Mouse (Mus musculus) kidney, adult 9 months (tissue): Measurements from ENCODE around the gene Pacrg.

ENCODE experiments used
- DNase-seq: peaks from one replicate; pipeline ENCODE4 v3.0.0; 2022

Pacrg gene

DNA sequence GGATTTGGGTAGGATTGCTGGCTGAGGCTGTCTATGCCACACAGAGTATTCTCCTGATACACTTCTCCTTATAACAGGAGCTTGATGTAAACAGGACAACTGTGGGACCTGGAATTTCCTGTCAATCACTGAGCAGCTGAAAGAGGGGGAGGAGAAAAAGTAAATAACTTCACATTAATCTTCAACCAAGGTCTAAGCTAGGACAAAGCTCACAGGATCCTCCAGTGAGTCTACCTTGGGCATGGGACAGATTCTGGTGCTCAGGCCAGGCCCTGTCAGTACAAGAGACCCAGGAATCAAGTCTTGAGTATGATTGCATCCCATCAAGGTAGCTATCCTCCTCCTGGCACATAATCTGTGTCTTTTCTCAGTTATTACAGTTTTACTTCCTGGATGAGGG, 102.1 kb downstream of the Pacrg start:
- peak; percentile 73 for DNase-seq

GRCm38 (mm10) chr17:10734733-10735132, 105.4 kb downstream of the Pacrg start:
- peak; percentile 40 for DNase-seq

- DNase-seq, result peak; percentile 52
Observed at GRCm38 (mm10) chr17:10732303-10733048, 107.6 kb downstream of the Pacrg start.

DNA sequence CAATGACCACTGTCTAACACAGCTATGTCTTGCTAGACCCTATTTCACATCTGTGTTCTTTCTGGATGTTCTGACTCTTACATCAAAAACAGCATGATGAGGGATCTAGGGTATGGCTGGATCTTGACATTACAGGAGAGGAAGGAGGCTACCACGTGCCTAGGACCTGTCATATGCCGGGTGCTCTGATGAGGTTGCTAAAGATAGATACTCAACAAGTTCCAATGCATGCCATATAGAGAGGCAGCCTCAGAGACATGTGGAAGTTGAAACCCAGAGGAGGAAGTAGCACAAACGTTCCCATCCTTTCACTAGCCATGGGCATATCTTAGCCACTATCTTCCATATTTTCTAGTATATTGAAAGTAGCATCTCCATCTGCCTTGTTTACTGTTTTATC, 115.3 kb downstream of the Pacrg start:
- no peak for DNase-seq

DNA sequence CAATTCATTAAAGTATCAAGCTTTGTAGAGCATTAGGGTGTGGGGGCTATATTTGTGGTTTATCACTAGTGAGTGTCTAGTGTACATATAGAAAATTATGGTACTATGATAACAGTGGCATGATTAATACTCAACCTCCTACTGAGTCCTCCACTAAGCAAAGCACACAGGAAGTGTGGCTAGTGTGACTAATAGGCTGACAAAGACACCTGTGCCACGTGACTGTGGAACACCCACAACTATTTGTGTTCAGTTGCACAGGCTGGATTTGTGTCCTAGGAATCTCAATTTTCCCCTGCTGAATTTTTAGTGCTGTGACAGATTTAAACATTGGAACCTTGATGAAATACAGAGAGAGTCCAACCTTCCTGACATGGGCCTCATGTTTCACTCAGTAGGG, 118.5 kb downstream of the Pacrg start:
- no peak for DNase-seq

DNA sequence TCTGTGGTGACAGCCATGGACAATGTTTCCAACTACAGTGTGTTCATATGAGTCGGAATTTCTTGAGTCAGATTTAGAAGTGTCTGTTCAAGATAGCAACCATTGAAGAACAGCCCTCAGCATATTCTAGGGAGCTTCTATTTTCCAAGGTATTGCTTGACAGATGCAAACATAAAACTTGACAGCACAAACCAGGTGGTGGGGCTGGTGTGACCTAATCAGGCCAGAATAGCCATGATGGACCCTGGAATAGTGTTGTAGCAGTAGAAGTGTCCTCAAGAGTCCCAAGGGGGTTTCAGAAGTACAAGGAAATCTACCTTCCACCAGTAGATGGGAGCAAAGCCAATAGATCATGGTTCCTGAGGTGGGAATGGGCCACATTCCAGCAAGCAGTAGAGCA, 123.0 kb downstream of the Pacrg start:
- no peak for DNase-seq

- DNase-seq, result peak; percentile 89
Observed at GRCm38 (mm10) chr17:10702781-10703180, 137.3 kb downstream of the Pacrg start.

DNA sequence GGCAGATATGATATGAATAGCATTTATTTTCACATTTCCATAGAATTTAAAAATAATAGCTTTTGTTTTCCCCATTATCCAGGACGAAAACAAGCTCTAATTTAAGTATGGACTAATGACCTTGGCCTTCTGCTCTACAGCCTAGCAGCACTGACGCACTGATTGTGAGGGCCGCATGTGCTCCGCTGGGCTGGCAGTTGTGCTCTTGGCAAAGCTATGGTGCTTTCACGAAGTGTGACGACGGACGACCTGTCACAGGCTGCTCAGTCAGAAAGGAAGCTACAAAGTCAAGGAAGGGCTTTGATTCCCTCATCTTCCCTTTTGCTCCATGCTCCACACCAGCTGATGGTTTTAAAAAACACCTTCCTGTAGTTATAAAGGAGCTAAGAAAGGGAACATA, 142.1 kb downstream of the Pacrg start:
- DNase-seq, result peak; percentile 6

- DNase-seq, result peak; percentile 82
Observed at GRCm38 (mm10) chr17:10695421-10695820, 144.7 kb downstream of the Pacrg start.

GRCm38 (mm10) chr17:10677098-10677497, 163.0 kb downstream of the Pacrg start:
- DNase-seq, result no peak

DNA sequence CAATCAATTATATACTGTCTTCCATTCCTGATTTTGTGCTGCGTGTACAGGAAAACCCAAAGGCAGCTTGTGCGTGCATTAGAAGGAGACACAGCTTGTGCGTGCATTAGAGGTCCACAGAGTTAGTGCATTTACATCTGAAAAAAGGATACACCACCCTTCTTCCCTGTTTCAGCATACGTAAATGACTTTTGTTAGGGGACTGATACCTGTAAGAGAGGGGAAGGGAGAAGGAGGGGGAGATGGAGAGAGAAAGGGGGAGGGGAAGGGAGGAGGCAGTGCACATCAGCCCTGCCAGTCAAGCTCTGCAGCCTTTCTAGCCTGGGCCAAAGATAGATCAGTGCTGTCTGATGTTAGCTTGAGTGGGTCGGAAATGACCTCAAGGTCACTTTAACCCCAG, 164.6 kb downstream of the Pacrg start:
- no peak for DNase-seq

GRCm38 (mm10) chr17:10675048-10675447, 165.1 kb downstream of the Pacrg start:
- no peak for DNase-seq

DNA sequence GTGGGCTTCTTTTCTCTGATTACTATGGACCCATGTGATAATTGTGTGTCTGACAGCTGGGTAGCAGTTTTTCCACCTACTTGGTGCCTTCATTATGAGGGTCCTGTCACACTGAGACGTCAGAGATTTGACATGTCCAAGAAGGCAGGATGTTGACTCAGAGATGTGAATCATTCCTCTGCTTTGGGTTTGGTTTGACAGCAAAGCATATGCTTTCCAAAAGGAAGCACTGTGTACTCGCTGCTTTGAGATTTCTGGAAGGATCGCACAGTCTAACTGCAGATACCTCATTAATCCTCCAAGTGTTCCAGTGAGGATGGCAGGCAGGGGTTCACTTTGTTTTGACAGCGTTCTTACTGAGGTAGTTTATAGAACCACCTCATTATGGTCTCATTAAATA, 178.8 kb downstream of the Pacrg start:
- no peak for DNase-seq

DNA sequence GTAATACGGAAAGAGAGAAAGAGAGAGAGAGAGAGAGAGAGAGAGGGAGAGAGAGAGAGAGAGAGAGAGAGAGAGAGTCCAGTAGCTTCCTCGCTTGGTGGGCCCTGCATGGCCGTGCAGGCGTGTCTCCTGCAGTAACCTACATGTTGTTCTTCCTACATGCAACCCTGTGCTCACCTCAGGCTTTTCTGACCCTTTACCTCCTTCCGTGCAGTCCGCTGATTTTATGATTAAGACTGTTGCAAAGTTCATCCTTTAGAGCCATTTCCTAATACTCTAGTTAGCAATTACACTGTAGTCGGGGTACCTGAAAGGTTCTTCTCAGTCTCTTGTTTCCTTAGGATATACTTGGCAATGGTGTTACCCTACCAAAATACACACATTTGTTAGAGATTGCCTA, 196.5 kb downstream of the Pacrg start:
- DNase-seq, result peak; percentile 60

DNA sequence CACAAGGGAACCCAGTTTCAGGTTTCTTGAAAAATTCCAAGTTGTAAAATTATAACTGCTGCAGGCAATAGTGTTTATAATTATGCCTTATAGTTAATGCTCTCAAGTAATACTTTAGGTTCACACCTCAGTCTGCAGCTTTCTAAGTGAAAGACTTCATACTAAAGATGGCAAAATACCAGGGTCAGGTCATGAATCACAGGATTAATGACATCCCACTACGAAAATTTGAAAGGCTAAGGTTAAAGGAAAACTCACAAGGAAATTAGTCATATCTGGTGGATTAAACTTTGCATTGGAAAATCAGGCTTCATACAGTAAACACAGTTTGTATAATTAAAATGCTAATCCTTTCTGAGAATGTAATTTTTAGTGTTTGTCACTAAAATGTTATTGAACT, 200.3 kb downstream of the Pacrg start:
- DNase-seq, result no peak

- DNase-seq, result peak; percentile 78
Observed at GRCm38 (mm10) chr17:10635955-10636470, 204.1 kb downstream of the Pacrg start.

- DNase-seq, result peak; percentile 75
Observed at GRCm38 (mm10) chr17:10635470-10635869, 204.6 kb downstream of the Pacrg start.

GRCm38 (mm10) chr17:10635046-10635445, 205.1 kb downstream of the Pacrg start:
- DNase-seq, result no peak

DNA sequence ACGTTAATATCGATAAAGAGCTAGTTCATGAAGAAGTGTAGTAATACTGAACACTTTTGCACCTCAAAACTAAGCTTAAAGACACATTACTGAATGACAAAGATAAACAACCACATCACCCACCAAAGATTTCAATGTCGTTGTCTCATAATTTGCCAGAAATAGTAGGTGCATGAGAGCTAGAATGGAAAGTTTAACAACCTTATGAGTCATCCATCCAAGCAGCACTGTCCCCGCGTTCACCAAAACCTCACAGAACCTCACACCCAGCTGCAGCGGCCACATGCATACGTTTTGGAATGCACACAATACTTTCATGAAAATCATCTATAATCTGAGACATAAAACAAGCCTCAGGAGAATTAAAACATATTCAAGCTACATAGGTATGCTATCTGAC, 206.3 kb downstream of the Pacrg start:
- no peak for DNase-seq

GRCm38 (mm10) chr17:10628240-10628639, 211.9 kb downstream of the Pacrg start:
- DNase-seq, result peak; percentile 76

- DNase-seq, result no peak
Observed at GRCm38 (mm10) chr17:10627476-10627875, 212.6 kb downstream of the Pacrg start.

DNA sequence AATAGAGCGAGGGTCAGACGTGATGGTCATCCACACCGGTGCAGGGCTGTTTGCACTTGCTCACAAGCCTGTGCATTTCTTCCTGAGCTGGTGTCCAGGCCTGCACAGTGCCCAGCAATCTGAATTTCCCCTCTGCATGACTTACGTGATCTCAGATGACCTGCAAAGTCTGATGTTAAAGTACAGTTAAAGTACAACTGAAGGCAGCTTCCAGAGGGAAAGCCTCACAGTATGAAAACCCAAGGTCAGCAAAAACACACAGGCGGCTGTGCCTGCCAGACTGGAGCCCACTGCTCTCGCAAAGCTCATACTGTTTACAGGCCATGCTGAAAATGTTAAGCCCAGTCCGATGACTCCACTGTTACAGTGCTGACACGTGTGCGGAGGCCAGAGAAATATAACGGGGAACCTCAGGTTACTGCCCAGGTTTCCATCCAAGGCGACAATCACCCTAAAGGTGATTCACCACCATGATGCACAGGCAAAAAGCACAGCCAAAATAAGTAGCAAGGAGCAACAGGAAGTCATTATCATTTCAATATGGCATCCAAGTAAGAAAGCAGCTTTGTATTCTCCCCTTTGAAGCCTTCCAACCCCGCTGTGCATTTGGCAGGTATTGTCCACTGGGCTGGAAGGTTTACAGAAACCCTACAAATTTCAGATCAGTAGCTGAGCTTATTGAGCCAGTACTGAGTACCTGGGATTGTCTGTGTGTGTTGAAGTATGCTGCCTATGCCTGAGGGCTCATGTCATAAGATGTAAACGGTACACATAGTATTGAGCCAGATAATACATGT, 213.6 kb downstream of the Pacrg start:
- DNase-seq, result peak; percentile 83

GRCm38 (mm10) chr17:10624699-10625424, 215.2 kb downstream of the Pacrg start:
- peak; percentile 63 for DNase-seq
